Mouse (Mus musculus): ENCODE data around the gene Snapc3. TPM values are rescaled to one million over a fixed set of nuclear protein-coding genes. Genes with fewer than 3 reads are reported as not detected.
A peak's percentile ranks its signal among the peaks of the same experiment; 100 is the strongest.
"Not testable (repeated sequence)": the region's sequence is repeated elsewhere in the genome, so short reads cannot be mapped to it uniquely, and the experiment has no call there.

Snapc3 gene
- polyA plus RNA-seq, 2 experiments, result 39.2 to 45.3 TPM

- H3K27ac ChIP-seq (replicated peaks; ENCODE audit: low read depth, low read length), result no peak overlapping the region
- no peak for ATAC-seq (ENCODE audit: low FRiP score, low read depth)
- H3K9ac ChIP-seq (ENCODE audit: low read depth, low read length, severe bottlenecking), result peak overlapping the region; percentile 92
- 24% methylated on average over 12 of the region's 12 CpGs for WGBS
- H3K36me3 ChIP-seq (ENCODE audit: control insufficient read depth, insufficient read depth, low read length), result peaks cover 31% of the 10 kb centered on the region
- no peak for TF ChIP-seq POLR2A (IDR thresholded peaks at IDR 0.05; ENCODE audit: borderline replicate concordance, extremely low read depth, insufficient read depth, insufficient read length)
- H3K4me1 ChIP-seq (ENCODE audit: control insufficient read depth, insufficient read depth, low read length), result peaks cover 15% of the 10 kb centered on the region
- H3K27me3 ChIP-seq (ENCODE audit: control insufficient read depth, insufficient read depth, low read length), result no peaks in the 10 kb centered on the region
- peak overlapping the region; percentile 69 for H3K4me2 ChIP-seq (replicated peaks; ENCODE audit: low read depth, low read length, severe bottlenecking)
- H3K9me3 ChIP-seq (ENCODE audit: control insufficient read depth, low read length), result no peaks in the 10 kb centered on the region
- H3K4me3 ChIP-seq (replicated peaks; ENCODE audit: low read length), result peak overlapping the region; percentile 88
- no peak for DNase-seq (ENCODE audit: low spot score)
Observed at GRCm38 (mm10) chr4:83485250-83485649, 67.7 kb downstream of the Snapc3 start.

GRCm38 (mm10) chr4:83485735-83486116 is 68.2 kb downstream of the Snapc3 start:
- Histone ChIP-seq H3K4me1 (ENCODE audit: control insufficient read depth, insufficient read depth, low read length) (peaks cover 15% of the 10 kb centered on the region), H3K9me3 (ENCODE audit: control insufficient read depth, low read length) (no peaks in the 10 kb centered on the region), H3K36me3 (ENCODE audit: control insufficient read depth, insufficient read depth, low read length) (peaks cover 29% of the 10 kb centered on the region), H3K4me3 (replicated peaks; ENCODE audit: low read length) (peak overlapping the region; percentile 88), H3K27me3 (ENCODE audit: control insufficient read depth, insufficient read depth, low read length) (no peaks in the 10 kb centered on the region), H3K27ac (replicated peaks; ENCODE audit: low read depth, low read length) (peak overlapping the region; percentile 99), H3K9ac (ENCODE audit: low read depth, low read length, severe bottlenecking) (peak overlapping the region; percentile 92), H3K4me2 (replicated peaks; ENCODE audit: low read depth, low read length, severe bottlenecking) (peak overlapping the region; percentile 69)
- TF ChIP-seq POLR2A (IDR thresholded peaks at IDR 0.05; ENCODE audit: borderline replicate concordance, extremely low read depth, insufficient read depth, insufficient read length), result no peak
- WGBS, result under 1% methylated on average over 22 of the region's 40 CpGs
- ATAC-seq (ENCODE audit: low FRiP score, low read depth), result peak; percentile 74
- peak; percentile 84 for DNase-seq (ENCODE audit: low spot score)

- 0 out of 2 replicates have a peak, but pooled peaks have one; percentile 49 for TF ChIP-seq POLR2A (IDR thresholded peaks at IDR 0.05; ENCODE audit: borderline replicate concordance, extremely low read depth, insufficient read depth, insufficient read length)
- H3K4me2 ChIP-seq (replicated peaks; ENCODE audit: low read depth, low read length, severe bottlenecking), result peak within 1 kb of the TSS; percentile 69
- under 1% methylated on average over 38 of the region's 86 CpGs for WGBS
- ATAC-seq (ENCODE audit: low FRiP score, low read depth) (peak; percentile 90), DNase-seq (ENCODE audit: low spot score) (peak; percentile 75)
- H3K27ac ChIP-seq (replicated peaks; ENCODE audit: low read depth, low read length), result peak within 1 kb of the TSS; percentile 99
- peaks cover 26% of the 10 kb centered on the region for H3K36me3 ChIP-seq (ENCODE audit: control insufficient read depth, insufficient read depth, low read length)
- no peaks in the 10 kb centered on the region for H3K27me3 ChIP-seq (ENCODE audit: control insufficient read depth, insufficient read depth, low read length)
- peak within 1 kb of the TSS; percentile 92 for H3K9ac ChIP-seq (ENCODE audit: low read depth, low read length, severe bottlenecking)
- H3K4me1 ChIP-seq (ENCODE audit: control insufficient read depth, insufficient read depth, low read length), result peaks cover 15% of the 10 kb centered on the region
- peak within 1 kb of the TSS; percentile 88 for H3K4me3 ChIP-seq (replicated peaks; ENCODE audit: low read length)
- no peaks in the 10 kb centered on the region for H3K9me3 ChIP-seq (ENCODE audit: control insufficient read depth, low read length)
Observed at GRCm38 (mm10) chr4:83486117-83486901, 68.8 kb downstream of the Snapc3 start, which contains the start of gene Psip1. Gene Psip1, minus strand, starts transcription at chr4:83486459.

- H3K4me3 ChIP-seq (replicated peaks; ENCODE audit: low read length), result no peak overlapping the region
- no peak for ATAC-seq (ENCODE audit: low FRiP score, low read depth)
- WGBS, result 7% methylated on average over 5 of the region's 5 CpGs
- no peak overlapping the region for H3K4me2 ChIP-seq (replicated peaks; ENCODE audit: low read depth, low read length, severe bottlenecking)
- H3K36me3 ChIP-seq (ENCODE audit: control insufficient read depth, insufficient read depth, low read length), result peaks cover 6% of the 10 kb centered on the region; the same call in 1 of the 2 replicates
- peaks cover 15% of the 10 kb centered on the region for H3K4me1 ChIP-seq (ENCODE audit: control insufficient read depth, insufficient read depth, low read length)
- H3K9ac ChIP-seq (ENCODE audit: low read depth, low read length, severe bottlenecking), result no peak overlapping the region
- no peak for TF ChIP-seq POLR2A (IDR thresholded peaks at IDR 0.05; ENCODE audit: borderline replicate concordance, extremely low read depth, insufficient read depth, insufficient read length)
- peak; percentile 15 for DNase-seq (ENCODE audit: low spot score)
- no peak overlapping the region for H3K27ac ChIP-seq (replicated peaks; ENCODE audit: low read depth, low read length)
- H3K27me3 ChIP-seq (ENCODE audit: control insufficient read depth, insufficient read depth, low read length), result no peaks in the 10 kb centered on the region
- H3K9me3 ChIP-seq (ENCODE audit: control insufficient read depth, low read length), result no peaks in the 10 kb centered on the region
Observed at GRCm38 (mm10) chr4:83489121-83489520, 71.6 kb downstream of the Snapc3 start.

GRCm38 (mm10) chr4:83493112-83493511 is 75.6 kb downstream of the Snapc3 start:
- peaks cover 4% of the 10 kb centered on the region; the same call in 1 of the 2 replicates for H3K4me1 ChIP-seq (ENCODE audit: control insufficient read depth, insufficient read depth, low read length)
- no peaks in the 10 kb centered on the region for H3K36me3 ChIP-seq (ENCODE audit: control insufficient read depth, insufficient read depth, low read length)
- DNase-seq (ENCODE audit: low spot score), result no peak
- no peaks in the 10 kb centered on the region for H3K27me3 ChIP-seq (ENCODE audit: control insufficient read depth, insufficient read depth, low read length)
- WGBS, result 92% methylated on average over 1 of the region's 1 CpGs
- ATAC-seq (ENCODE audit: low FRiP score, low read depth), result no peak
- no peak overlapping the region for H3K27ac ChIP-seq (replicated peaks; ENCODE audit: low read depth, low read length)
- H3K4me3 ChIP-seq (replicated peaks; ENCODE audit: low read length), result no peak overlapping the region
- no peaks in the 10 kb centered on the region for H3K9me3 ChIP-seq (ENCODE audit: control insufficient read depth, low read length)
- TF ChIP-seq POLR2A (IDR thresholded peaks at IDR 0.05; ENCODE audit: borderline replicate concordance, extremely low read depth, insufficient read depth, insufficient read length), result no peak
- H3K9ac ChIP-seq (ENCODE audit: low read depth, low read length, severe bottlenecking), result no peak overlapping the region
- H3K4me2 ChIP-seq (replicated peaks; ENCODE audit: low read depth, low read length, severe bottlenecking), result no peak overlapping the region

- H3K4me2 ChIP-seq (replicated peaks; ENCODE audit: low read depth, low read length, severe bottlenecking); ATAC-seq (ENCODE audit: low FRiP score, low read depth); H3K9me3 ChIP-seq (ENCODE audit: control insufficient read depth, low read length); H3K9ac ChIP-seq (ENCODE audit: low read depth, low read length, severe bottlenecking); H3K27me3 ChIP-seq (ENCODE audit: control insufficient read depth, insufficient read depth, low read length); H3K4me1 ChIP-seq (ENCODE audit: control insufficient read depth, insufficient read depth, low read length); H3K4me3 ChIP-seq (replicated peaks; ENCODE audit: low read length); DNase-seq (ENCODE audit: low spot score); H3K36me3 ChIP-seq (ENCODE audit: control insufficient read depth, insufficient read depth, low read length); H3K27ac ChIP-seq (replicated peaks; ENCODE audit: low read depth, low read length): not testable (repeated sequence)
- WGBS, result 93% methylated on average over 5 of the region's 5 CpGs
Observed at GRCm38 (mm10) chr4:83497013-83497412, 79.5 kb downstream of the Snapc3 start.
